Mouse (Mus musculus): ENCODE results near the gene Creld2. TPM values are rescaled to one million over a fixed set of nuclear protein-coding genes. Genes with fewer than 3 reads are reported as not detected.

The Creld2 gene
- polyA plus RNA-seq, 1 experiment = 24.4 TPM

GRCm38 (mm10) chr15:88851076-88851475 lies 31.6 kb downstream of the Creld2 start:
- H3K4me1 ChIP-seq (ENCODE audit: control insufficient read depth, insufficient read depth, low read length) = peaks cover 19% of the 10 kb centered on the region
- H3K27ac ChIP-seq (ENCODE audit: insufficient read depth, low read depth, low read length) = no peak overlapping the region
- no peak for TF ChIP-seq CTCF (IDR thresholded peaks at IDR 0.05; ENCODE audit: low read depth, low read length)
- TF ChIP-seq POLR2A (IDR thresholded peaks at IDR 0.05; ENCODE audit: borderline replicate concordance, low read depth, low read length) = no peak
- H3K4me3 ChIP-seq (ENCODE audit: insufficient read depth, low read length) = no peak overlapping the region

GRCm38 (mm10) chr15:88851507-88852149 lies 32.2 kb downstream of the Creld2 start:
- H3K4me1 ChIP-seq (ENCODE audit: control insufficient read depth, insufficient read depth, low read length) = peaks cover 20% of the 10 kb centered on the region
- TF ChIP-seq CTCF (IDR thresholded peaks at IDR 0.05; ENCODE audit: low read depth, low read length) (no peak), POLR2A (IDR thresholded peaks at IDR 0.05; ENCODE audit: borderline replicate concordance, low read depth, low read length) (no peak)
- no peak overlapping the region for H3K4me3 ChIP-seq (ENCODE audit: insufficient read depth, low read length)
- H3K27ac ChIP-seq (ENCODE audit: insufficient read depth, low read depth, low read length) = no peak overlapping the region

- peaks cover 20% of the 10 kb centered on the region for H3K4me1 ChIP-seq (ENCODE audit: control insufficient read depth, insufficient read depth, low read length)
- no peak overlapping the region for H3K27ac ChIP-seq (ENCODE audit: insufficient read depth, low read depth, low read length)
- no peak for TF ChIP-seq POLR2A (IDR thresholded peaks at IDR 0.05; ENCODE audit: borderline replicate concordance, low read depth, low read length)
- no peak for TF ChIP-seq CTCF (IDR thresholded peaks at IDR 0.05; ENCODE audit: low read depth, low read length)
- no peak overlapping the region for H3K4me3 ChIP-seq (ENCODE audit: insufficient read depth, low read length)
These were observed 33.7 kb downstream of the Creld2 start for GRCm38 (mm10) chr15:88853106-88853505.

GRCm38 (mm10) chr15:88854119-88854968 lies 34.9 kb downstream of the Creld2 start:
- H3K4me1 ChIP-seq (ENCODE audit: control insufficient read depth, insufficient read depth, low read length) = peaks cover 20% of the 10 kb centered on the region
- no peak for TF ChIP-seq CTCF (IDR thresholded peaks at IDR 0.05; ENCODE audit: low read depth, low read length)
- no peak for TF ChIP-seq POLR2A (IDR thresholded peaks at IDR 0.05; ENCODE audit: borderline replicate concordance, low read depth, low read length)
- no peak overlapping the region for H3K27ac ChIP-seq (ENCODE audit: insufficient read depth, low read depth, low read length)
- H3K4me3 ChIP-seq (ENCODE audit: insufficient read depth, low read length) = no peak overlapping the region

- TF ChIP-seq POLR2A (IDR thresholded peaks at IDR 0.05; ENCODE audit: borderline replicate concordance, low read depth, low read length) (no peak), CTCF (IDR thresholded peaks at IDR 0.05; ENCODE audit: low read depth, low read length) (no peak)
- Histone ChIP-seq H3K4me1 (ENCODE audit: control insufficient read depth, insufficient read depth, low read length) (peaks cover 20% of the 10 kb centered on the region), H3K27ac (ENCODE audit: insufficient read depth, low read depth, low read length) (no peak overlapping the region), H3K4me3 (ENCODE audit: insufficient read depth, low read length) (no peak overlapping the region)
These were observed 35.8 kb downstream of the Creld2 start for GRCm38 (mm10) chr15:88854969-88855830.

GRCm38 (mm10) chr15:88855896-88856417 lies 36.5 kb downstream of the Creld2 start:
- TF ChIP-seq POLR2A (IDR thresholded peaks at IDR 0.05; ENCODE audit: borderline replicate concordance, low read depth, low read length) (no peak), CTCF (IDR thresholded peaks at IDR 0.05; ENCODE audit: low read depth, low read length) (no peak)
- H3K4me3 ChIP-seq (ENCODE audit: insufficient read depth, low read length) = no peak overlapping the region
- peaks cover 22% of the 10 kb centered on the region for H3K4me1 ChIP-seq (ENCODE audit: control insufficient read depth, insufficient read depth, low read length)
- H3K27ac ChIP-seq (ENCODE audit: insufficient read depth, low read depth, low read length) = no peak overlapping the region

GRCm38 (mm10) chr15:88856613-88857012 lies 37.2 kb downstream of the Creld2 start:
- TF ChIP-seq POLR2A (IDR thresholded peaks at IDR 0.05; ENCODE audit: borderline replicate concordance, low read depth, low read length) (no peak), CTCF (IDR thresholded peaks at IDR 0.05; ENCODE audit: low read depth, low read length) (no peak)
- Histone ChIP-seq H3K4me1 (ENCODE audit: control insufficient read depth, insufficient read depth, low read length) (peaks cover 29% of the 10 kb centered on the region), H3K4me3 (ENCODE audit: insufficient read depth, low read length) (no peak overlapping the region), H3K27ac (ENCODE audit: insufficient read depth, low read depth, low read length) (no peak overlapping the region)

GRCm38 (mm10) chr15:88857361-88857760 lies 37.9 kb downstream of the Creld2 start:
- no peak overlapping the region for H3K27ac ChIP-seq (ENCODE audit: insufficient read depth, low read depth, low read length)
- TF ChIP-seq POLR2A (IDR thresholded peaks at IDR 0.05; ENCODE audit: borderline replicate concordance, low read depth, low read length) = no peak
- no peak for TF ChIP-seq CTCF (IDR thresholded peaks at IDR 0.05; ENCODE audit: low read depth, low read length)
- H3K4me3 ChIP-seq (ENCODE audit: insufficient read depth, low read length) = no peak overlapping the region
- peaks cover 29% of the 10 kb centered on the region for H3K4me1 ChIP-seq (ENCODE audit: control insufficient read depth, insufficient read depth, low read length)

GRCm38 (mm10) chr15:88858141-88858541 lies 38.7 kb downstream of the Creld2 start:
- peaks cover 29% of the 10 kb centered on the region for H3K4me1 ChIP-seq (ENCODE audit: control insufficient read depth, insufficient read depth, low read length)
- TF ChIP-seq POLR2A (IDR thresholded peaks at IDR 0.05; ENCODE audit: borderline replicate concordance, low read depth, low read length) (no peak), CTCF (IDR thresholded peaks at IDR 0.05; ENCODE audit: low read depth, low read length) (no peak)
- H3K27ac ChIP-seq (ENCODE audit: insufficient read depth, low read depth, low read length) = no peak overlapping the region
- no peak overlapping the region for H3K4me3 ChIP-seq (ENCODE audit: insufficient read depth, low read length)
